In the genomic region with DNA sequence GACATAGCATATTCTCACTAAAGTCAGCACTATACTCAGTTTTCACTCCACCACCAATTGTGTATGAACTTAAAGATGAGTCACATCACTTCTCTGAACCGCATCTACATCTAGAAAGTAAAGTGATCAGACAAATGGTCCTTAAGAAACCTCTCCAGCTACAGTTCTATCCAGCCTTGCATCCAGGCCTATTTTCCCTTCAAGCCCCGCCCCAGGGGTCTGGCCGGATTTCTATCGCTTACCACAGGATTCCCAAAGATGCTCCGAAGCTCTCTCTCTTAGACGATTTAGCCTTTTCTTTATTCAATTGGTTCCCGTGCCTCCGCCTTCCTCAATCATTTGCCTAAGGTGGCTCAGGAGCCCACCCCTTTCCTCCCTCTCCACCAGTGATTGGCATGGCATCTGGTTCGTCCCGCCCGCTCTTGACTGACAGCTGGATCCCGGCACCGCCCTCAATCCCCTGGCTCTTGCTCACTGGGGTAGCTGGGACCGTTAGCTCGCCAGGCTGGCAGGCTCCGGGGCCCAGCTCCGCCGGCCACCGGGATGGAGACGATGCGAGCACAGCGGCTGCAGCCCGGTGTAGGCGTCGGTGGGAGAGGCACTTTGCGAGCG, we compare ENCODE assay signal across 8 mouse cellular contexts. TPM values are rescaled to one million over a fixed set of nuclear protein-coding genes. Genes with fewer than 3 reads are reported as not detected.
DNase-seq lines count a peak whose midpoint lies in the region; ATAC-seq lines count a peak whose summit lies in the region.

A gene (plus strand): TSS at position 511 of the 612 bp plus-strand sequence.

- H3K27ac ChIP-seq in hindbrain, embryonic 13.5 days: peak within 1 kb of the TSS; percentile 96

- peaks cover 3% of the 10 kb centered on the region; the same call in 1 of the 2 replicates for H3K36me3 ChIP-seq in hindbrain, embryonic 13.5 days

- 1% methylated on average over 27 of the region's 27 CpGs for WGBS in hindbrain, embryonic 13.5 days

- peaks cover 89% of the 10 kb centered on the region for H3K4me1 ChIP-seq in hindbrain, embryonic 13.5 days (replicated peaks)

- peak; percentile 95 for ATAC-seq in hindbrain, embryonic 13.5 days (ENCODE audit: low FRiP score)

- DNase-seq in R1 (ENCODE audit: low read depth, low spot score): peak; percentile 100
- peak; percentile 87 to 90 for DNase-seq in cerebellum, postnatal 14 days
- peak; percentile 77 to 88 for DNase-seq in frontal cortex, postnatal 25 days (ENCODE audit: low spot score in 2 of 2)
- DNase-seq in left cerebral cortex, adult 11 months (ENCODE audit: low spot score): peak; percentile 90
- DNase-seq in lung, postnatal 36 days: peak; percentile 97
- DNase-seq in retina, embryonic 14.5 days (ENCODE audit: low spot score): peak; percentile 97
- DNase-seq in thymus, postnatal 36 days: peak; percentile 85 to 91

- H3K27me3 ChIP-seq in hindbrain, embryonic 13.5 days: peaks cover 4% of the 10 kb centered on the region; the same call in 1 of the 2 replicates

- peak within 1 kb of the TSS; percentile 94 for H3K9ac ChIP-seq in hindbrain, embryonic 13.5 days

- H3K4me3 ChIP-seq in hindbrain, embryonic 13.5 days: peak within 1 kb of the TSS; percentile 84

- H3K4me2 ChIP-seq in hindbrain, embryonic 13.5 days: peak within 1 kb of the TSS; percentile 83

- H3K9me3 ChIP-seq in hindbrain, embryonic 13.5 days: no peaks in the 10 kb centered on the region

RNA-seq across cellular contexts. Expression of the gene that starts here (rescaled TPM):
- 6.8 and 7.3 TPM in 2 replicates for polyA plus RNA-seq in hindbrain, embryonic 13.5 days (2015; fragmentation: Nextera tagmentation; extraction: Ambion mirVana)

Comparison
In these comparisons a context has a peak if more than half of its experiments do, and no peak if none do; other contexts are left out.
1. Peak in every context shown above with its lines: DNase-seq, ATAC-seq, H3K4me3 ChIP-seq and H3K27ac ChIP-seq.